Mouse (Mus musculus): ENCODE results near the gene Nfil3. TPM values are rescaled to one million over a fixed set of nuclear protein-coding genes. Genes with fewer than 3 reads are reported as not detected.

Gene Nfil3
- polyA plus RNA-seq, 1 experiment: 18.8 TPM

DNA sequence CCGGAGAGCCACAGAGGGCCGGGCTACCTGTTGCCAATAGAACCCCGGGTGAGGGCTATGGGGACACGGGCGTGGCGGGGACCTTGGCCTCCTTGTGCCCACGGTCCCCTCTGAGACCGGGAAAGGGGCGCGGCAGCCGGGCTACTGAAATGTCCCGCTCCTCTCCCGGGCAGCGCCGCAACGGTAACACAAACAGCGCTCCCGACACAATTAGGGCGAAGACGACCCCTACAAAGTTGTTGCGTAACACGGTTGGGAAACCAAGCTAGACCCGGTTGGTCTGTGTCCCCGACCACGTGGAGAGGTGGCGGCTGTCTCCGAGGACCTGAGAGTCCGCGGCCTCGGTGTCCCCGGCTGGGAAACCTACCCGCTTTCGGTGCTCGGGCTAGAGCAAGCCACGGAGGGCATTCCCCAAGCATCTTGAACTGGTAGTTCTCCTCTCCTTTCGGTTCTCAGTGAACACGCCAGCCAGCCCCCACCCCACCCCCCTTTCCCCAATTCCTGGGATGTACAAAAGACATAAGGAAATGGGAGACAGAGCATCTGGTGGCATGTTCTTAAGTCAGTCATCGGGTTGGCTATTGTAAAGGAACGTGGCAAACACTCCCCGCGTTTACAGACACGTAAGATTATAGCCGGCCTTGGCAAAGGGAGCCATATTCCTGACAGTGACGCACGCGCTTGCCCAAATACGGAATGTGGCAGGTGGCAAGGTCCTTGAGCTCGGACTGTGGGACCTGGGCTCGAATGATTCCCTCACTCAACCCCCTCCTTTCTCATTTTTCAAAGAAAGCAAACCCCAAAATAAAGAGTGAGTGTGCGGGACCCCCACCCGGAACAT, 788 bp upstream of the Nfil3 start:
- peak overlapping the region; percentile 77 for H3ac ChIP-seq (ENCODE audit: control insufficient read depth, insufficient read length, low read depth)
- TF ChIP-seq MYOD1 (IDR thresholded peaks at IDR 0.05; ENCODE audit: control insufficient read depth, insufficient read length, low read depth) (peak; percentile 14), MAX (IDR thresholded peaks at IDR 0.05) (peak; percentile 12), CTCF (IDR thresholded peaks at IDR 0.05; ENCODE audit: control insufficient read depth, insufficient read depth, insufficient read length) (no peak), CEBPB (IDR thresholded peaks at IDR 0.05; ENCODE audit: low read depth) (peak; percentile 77)

DNA sequence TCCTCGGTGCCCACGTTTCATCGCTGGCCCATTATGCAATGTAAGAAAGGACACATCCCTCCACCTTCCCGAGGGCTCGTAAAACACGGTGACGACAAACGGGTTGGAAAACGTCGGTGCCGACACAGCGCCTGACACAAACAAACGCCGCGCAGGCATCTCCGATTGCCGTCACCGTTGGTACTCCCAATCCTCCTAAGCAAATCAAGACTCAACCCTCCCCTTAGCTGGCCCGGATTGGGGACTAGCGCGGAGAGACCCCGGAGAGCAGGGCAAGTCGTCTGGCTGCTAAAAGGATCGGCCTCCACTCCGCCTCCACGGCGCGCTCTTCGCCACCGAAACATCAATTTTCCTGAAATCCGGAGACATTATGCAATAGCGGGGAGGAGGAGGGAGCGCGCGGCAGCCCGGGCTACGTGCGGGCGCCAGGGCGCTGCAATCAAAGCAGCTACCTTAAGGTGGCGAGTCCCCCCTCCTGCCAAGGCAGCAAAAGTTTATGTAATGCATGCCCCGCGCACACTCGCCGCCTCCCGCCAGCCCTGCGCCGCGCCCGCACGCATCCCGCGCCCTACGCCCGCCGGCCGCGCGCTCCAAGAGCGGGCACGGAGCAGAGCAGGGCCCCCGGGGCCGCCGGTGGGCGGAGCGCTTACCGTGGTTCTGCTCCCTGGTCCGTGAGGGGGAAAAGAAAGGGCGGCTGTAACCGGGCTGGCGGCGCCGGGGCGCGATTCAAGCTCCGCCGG, 492 bp downstream of the Nfil3 start:
- TF ChIP-seq MAX (IDR thresholded peaks at IDR 0.05) (peak; percentile 3), MYOG (IDR thresholded peaks at IDR 0.05; ENCODE audit: control insufficient read depth, extremely low read depth, insufficient read length) (no peak), CEBPB (IDR thresholded peaks at IDR 0.05; ENCODE audit: low read depth) (peak; percentile 88)
- H3K4me3 ChIP-seq (ENCODE audit: insufficient read depth, poor library complexity, severe bottlenecking): peak overlapping the region; percentile 64
- H3K79me3 ChIP-seq (ENCODE audit: low read depth): peaks cover 29% of the 10 kb centered on the region
- peaks cover 51% of the 10 kb centered on the region for H3K79me2 ChIP-seq (ENCODE audit: control insufficient read depth, insufficient read depth)
- H3K27me3 ChIP-seq (ENCODE audit: control insufficient read depth, insufficient read depth, insufficient read length): no peaks in the 10 kb centered on the region
- H3ac ChIP-seq (ENCODE audit: control insufficient read depth, insufficient read length, low read depth): peak overlapping the region; percentile 42
- H3K36me3 ChIP-seq (ENCODE audit: control insufficient read depth, insufficient read depth): no peaks in the 10 kb centered on the region

More for the DNA sequence above, 788 bp upstream of the Nfil3 start:
- H3K27me3 ChIP-seq (ENCODE audit: control insufficient read depth, insufficient read depth, insufficient read length): no peaks in the 10 kb centered on the region
- peaks cover 38% of the 10 kb centered on the region for H3K79me2 ChIP-seq (ENCODE audit: control insufficient read depth, insufficient read depth)
- no peaks in the 10 kb centered on the region for H3K36me3 ChIP-seq (ENCODE audit: control insufficient read depth, insufficient read depth)
- peak overlapping the region; percentile 59 for H3K4me3 ChIP-seq (ENCODE audit: insufficient read depth, poor library complexity, severe bottlenecking)
- H3K79me3 ChIP-seq (ENCODE audit: low read depth): peaks cover 16% of the 10 kb centered on the region

DNA sequence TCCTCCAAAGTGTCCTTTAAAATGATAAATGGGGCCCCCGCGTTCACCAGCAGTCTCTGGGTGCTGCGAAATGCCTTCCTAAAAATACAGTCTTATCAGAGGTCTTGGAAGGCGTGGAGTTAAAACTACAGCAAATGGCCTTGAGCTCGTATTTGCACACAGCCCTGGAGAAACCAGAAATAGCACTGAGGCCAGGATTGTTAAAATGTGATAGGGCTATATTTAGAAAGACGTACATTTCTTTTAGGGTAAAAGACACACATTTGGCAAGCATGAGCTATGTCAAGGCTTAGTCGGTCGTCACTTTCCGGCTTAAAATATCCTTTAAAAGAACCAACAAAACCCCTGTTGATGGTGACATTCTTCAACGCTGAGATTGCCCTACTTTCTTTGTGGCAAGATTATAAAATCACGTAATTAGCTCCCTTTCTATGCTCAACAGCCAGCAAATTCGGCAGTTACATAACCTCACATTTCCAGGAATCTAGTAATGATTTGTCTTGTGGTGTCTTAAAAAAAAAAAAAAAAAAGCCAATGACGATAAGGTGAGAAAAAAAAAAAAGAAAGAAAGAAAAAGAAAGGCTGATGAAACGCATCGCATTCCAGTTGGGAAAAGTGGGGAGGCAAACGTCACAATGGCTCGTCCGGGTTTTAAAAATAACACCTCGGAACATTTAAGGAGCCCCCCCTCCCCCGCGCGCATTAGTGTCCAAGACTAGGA, 1.4 kb downstream of the Nfil3 start:
- Histone ChIP-seq H3K36me3 (ENCODE audit: control insufficient read depth, insufficient read depth) (peaks cover under 1% of the 10 kb centered on the region), H3K79me3 (ENCODE audit: low read depth) (peaks cover 38% of the 10 kb centered on the region), H3K79me2 (ENCODE audit: control insufficient read depth, insufficient read depth) (peaks cover 60% of the 10 kb centered on the region), H3K27me3 (ENCODE audit: control insufficient read depth, insufficient read depth, insufficient read length) (no peaks in the 10 kb centered on the region), H3ac (ENCODE audit: control insufficient read depth, insufficient read length, low read depth) (peak overlapping the region; percentile 5), H3K4me3 (ENCODE audit: insufficient read depth, poor library complexity, severe bottlenecking) (peak overlapping the region; percentile 64)
- no peak for TF ChIP-seq CTCF (IDR thresholded peaks at IDR 0.05; ENCODE audit: control insufficient read depth, insufficient read depth, insufficient read length)
- no peak for TF ChIP-seq MAX (IDR thresholded peaks at IDR 0.05)
- no peak for TF ChIP-seq MYOG (IDR thresholded peaks at IDR 0.05; ENCODE audit: control insufficient read depth, extremely low read depth, insufficient read length)
- no peak for TF ChIP-seq CEBPB (IDR thresholded peaks at IDR 0.05; ENCODE audit: low read depth)
- TF ChIP-seq FOSL1 (IDR thresholded peaks at IDR 0.05; ENCODE audit: insufficient read depth, low read length, poor library complexity, severe bottlenecking): no peak
- no peak for TF ChIP-seq MYOD1 (IDR thresholded peaks at IDR 0.05; ENCODE audit: control insufficient read depth, insufficient read length, low read depth)
- no peak for TF ChIP-seq USF1 (IDR thresholded peaks at IDR 0.05; ENCODE audit: low read depth)

DNA sequence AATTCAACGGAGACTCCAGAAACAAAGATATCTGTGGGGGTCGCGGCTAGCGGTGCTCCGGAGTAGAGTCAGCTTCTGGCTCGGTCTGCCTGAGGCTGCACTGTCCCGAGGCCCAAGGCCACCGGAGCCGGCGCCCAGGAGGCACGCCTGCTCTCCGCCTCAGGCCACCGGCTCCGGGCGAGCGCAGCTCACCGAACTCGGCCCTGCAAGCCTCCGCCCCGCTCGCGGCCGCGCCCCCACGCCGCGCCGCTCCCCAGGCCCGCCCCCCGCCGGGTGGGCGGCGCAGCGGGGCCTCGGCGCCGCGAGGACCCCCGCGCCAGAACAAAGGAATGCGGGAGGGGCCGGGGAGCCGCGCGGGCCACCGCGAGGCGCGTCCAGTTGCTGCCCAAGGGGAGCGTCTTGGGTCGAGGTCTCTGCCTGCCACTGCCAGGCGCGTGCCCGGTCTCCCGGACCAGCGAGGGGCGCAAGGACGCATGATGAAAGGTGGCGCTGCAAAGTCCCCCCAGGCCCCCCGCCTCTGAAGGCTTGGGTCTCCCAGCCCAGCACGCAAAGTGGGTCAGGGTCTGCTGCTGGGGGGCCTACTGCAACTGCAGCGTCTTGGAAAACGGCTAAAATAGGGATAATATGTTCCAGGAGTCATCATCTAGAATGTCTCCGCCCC, 2.4 kb downstream of the Nfil3 start:
- peaks cover 48% of the 10 kb centered on the region for H3K79me3 ChIP-seq (ENCODE audit: low read depth)
- H3K36me3 ChIP-seq (ENCODE audit: control insufficient read depth, insufficient read depth): peaks cover 3% of the 10 kb centered on the region
- H3K79me2 ChIP-seq (ENCODE audit: control insufficient read depth, insufficient read depth): peaks cover 70% of the 10 kb centered on the region
- H3K4me3 ChIP-seq (ENCODE audit: insufficient read depth, poor library complexity, severe bottlenecking): peak overlapping the region; percentile 64
- H3K27me3 ChIP-seq (ENCODE audit: control insufficient read depth, insufficient read depth, insufficient read length): no peaks in the 10 kb centered on the region
- H3ac ChIP-seq (ENCODE audit: control insufficient read depth, insufficient read length, low read depth): peak overlapping the region; percentile 71
- TF ChIP-seq CEBPB (IDR thresholded peaks at IDR 0.05; ENCODE audit: low read depth): no peak
- no peak for TF ChIP-seq MYOD1 (IDR thresholded peaks at IDR 0.05; ENCODE audit: control insufficient read depth, insufficient read length, low read depth)
- TF ChIP-seq FOSL1 (IDR thresholded peaks at IDR 0.05; ENCODE audit: insufficient read depth, low read length, poor library complexity, severe bottlenecking): no peak
- no peak for TF ChIP-seq CTCF (IDR thresholded peaks at IDR 0.05; ENCODE audit: control insufficient read depth, insufficient read depth, insufficient read length)
- no peak for TF ChIP-seq USF1 (IDR thresholded peaks at IDR 0.05; ENCODE audit: low read depth)
- no peak for TF ChIP-seq MYOG (IDR thresholded peaks at IDR 0.05; ENCODE audit: control insufficient read depth, extremely low read depth, insufficient read length)
- no peak for TF ChIP-seq MAX (IDR thresholded peaks at IDR 0.05)

DNA sequence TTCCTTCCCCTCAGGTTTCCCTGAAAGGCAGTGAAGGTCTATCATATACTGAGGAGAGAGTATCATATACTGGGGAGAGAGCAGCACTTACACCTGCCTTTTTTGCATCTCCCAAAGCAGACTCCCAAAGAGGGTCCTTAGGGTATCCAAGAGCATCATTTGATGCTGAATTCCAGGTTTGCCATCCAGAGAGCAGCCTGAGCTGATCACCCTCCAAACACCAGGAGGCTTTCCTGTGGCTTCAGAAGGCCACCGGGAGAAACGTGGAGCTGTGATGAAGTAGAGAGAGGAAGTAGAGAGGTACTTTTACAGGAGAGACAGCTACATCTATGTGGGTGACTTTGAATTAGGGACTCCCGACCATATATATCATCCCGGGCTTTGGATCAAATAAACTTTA, 3.1 kb downstream of the Nfil3 start:
- peaks cover 3% of the 10 kb centered on the region for H3K36me3 ChIP-seq (ENCODE audit: control insufficient read depth, insufficient read depth)
- no peaks in the 10 kb centered on the region for H3K27me3 ChIP-seq (ENCODE audit: control insufficient read depth, insufficient read depth, insufficient read length)
- TF ChIP-seq USF1 (IDR thresholded peaks at IDR 0.05; ENCODE audit: low read depth): no peak
- TF ChIP-seq MYOD1 (IDR thresholded peaks at IDR 0.05; ENCODE audit: control insufficient read depth, insufficient read length, low read depth): no peak
- TF ChIP-seq FOSL1 (IDR thresholded peaks at IDR 0.05; ENCODE audit: insufficient read depth, low read length, poor library complexity, severe bottlenecking): no peak
- TF ChIP-seq CEBPB (IDR thresholded peaks at IDR 0.05; ENCODE audit: low read depth): no peak
- no peak for TF ChIP-seq MYOG (IDR thresholded peaks at IDR 0.05; ENCODE audit: control insufficient read depth, extremely low read depth, insufficient read length)
- no peak for TF ChIP-seq CTCF (IDR thresholded peaks at IDR 0.05; ENCODE audit: control insufficient read depth, insufficient read depth, insufficient read length)
- no peak for TF ChIP-seq MAX (IDR thresholded peaks at IDR 0.05)

More for the DNA sequence above, 3.1 kb downstream of the Nfil3 start:
- peak overlapping the region; percentile 64 for H3K4me3 ChIP-seq (ENCODE audit: insufficient read depth, poor library complexity, severe bottlenecking)
- H3K79me3 ChIP-seq (ENCODE audit: low read depth): peaks cover 53% of the 10 kb centered on the region
- peaks cover 77% of the 10 kb centered on the region for H3K79me2 ChIP-seq (ENCODE audit: control insufficient read depth, insufficient read depth)
- peak overlapping the region; percentile 50 for H3ac ChIP-seq (ENCODE audit: control insufficient read depth, insufficient read length, low read depth)
